Mouse (Mus musculus) brain, adult 2 months (tissue): ENCODE measurements around the gene Dnaic1.

Experiments
- DNase-seq: peaks from one replicate; pipeline ENCODE4 v3.0.0; 2011; ENCODE audit warnings: low read depth, low spot score

Gene Dnaic1

DNA sequence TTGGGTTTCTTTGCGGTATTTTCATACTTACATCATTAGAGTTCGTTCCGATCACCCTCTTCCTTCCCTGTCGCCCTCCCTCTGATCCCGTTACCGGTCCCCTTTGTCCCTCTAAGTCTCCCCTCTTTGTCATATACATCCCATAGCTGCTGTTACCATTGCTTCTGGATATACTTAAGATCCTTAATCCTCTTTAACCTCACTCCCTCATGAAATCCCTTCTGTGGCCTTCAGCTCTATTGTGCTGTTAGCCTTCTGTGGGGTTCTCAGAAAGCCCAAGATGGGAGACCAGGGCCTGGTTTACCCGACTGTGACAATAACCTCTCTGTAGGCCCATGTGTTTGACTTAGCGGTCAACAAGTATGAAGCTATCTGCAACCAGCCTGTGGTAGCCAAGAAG is 65.1 kb downstream of the Dnaic1 start:
- no peak for DNase-seq

DNA sequence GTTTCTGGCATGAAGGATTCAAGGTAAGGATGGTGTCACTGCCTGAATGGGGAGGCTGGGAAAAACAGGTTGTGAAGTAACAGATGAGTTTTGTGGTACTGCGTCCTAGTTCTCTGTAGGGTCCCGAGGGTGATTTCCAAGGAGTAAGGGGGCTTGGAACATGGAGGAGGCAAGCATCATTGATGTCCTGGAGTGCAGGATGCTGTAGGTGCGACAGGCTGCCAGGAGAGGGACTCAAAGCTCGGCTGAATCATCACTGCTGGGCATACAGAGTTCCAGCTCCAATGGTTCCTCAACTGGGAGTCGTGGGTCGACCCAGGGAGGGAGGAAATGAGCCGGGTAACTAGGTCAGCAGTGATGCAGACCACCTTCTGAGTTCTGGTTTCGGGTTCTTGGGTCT is 65.6 kb downstream of the Dnaic1 start:
- peak; percentile 20 for DNase-seq

DNA sequence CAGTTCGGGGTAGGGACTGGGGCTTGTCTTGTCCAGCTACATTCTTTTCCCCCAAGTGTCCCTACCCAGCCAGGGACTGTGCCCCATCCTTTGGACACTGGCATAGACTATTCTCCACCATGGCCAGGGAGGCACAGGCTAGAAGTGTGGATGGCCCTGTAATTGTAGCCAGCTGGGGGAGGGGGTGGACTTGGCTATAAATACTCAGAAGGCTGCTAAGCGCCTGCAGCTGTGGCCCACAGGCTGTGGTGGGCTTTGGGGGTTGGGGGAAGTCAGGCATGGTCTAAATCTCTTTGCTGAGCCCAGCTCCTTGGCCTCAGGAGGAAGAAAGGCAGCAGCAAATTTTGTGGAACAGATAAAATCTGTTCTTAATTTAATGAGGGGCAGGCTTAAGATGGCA is 66.3 kb downstream of the Dnaic1 start:
- DNase-seq, result peak; percentile 25

DNA sequence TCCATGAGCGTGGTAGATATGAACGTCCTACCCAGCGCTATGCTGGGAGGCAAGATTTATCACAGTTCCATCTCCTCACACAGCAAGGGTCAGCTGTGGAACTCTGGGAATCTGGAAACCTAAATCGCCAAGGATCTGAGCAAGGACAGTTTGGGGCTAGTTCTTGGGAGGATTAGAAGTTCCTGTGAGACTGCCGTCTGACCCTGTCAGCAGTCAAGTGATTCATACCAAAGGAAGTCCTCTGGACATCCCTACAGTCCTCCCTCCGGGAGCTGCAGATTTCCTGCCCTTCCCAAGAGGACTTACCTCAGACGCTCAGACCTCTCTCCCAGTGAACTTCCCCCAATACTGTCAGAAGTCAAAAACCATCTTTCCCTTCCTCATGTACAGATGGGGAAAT is 66.8 kb downstream of the Dnaic1 start:
- DNase-seq, result peak; percentile 16

DNA sequence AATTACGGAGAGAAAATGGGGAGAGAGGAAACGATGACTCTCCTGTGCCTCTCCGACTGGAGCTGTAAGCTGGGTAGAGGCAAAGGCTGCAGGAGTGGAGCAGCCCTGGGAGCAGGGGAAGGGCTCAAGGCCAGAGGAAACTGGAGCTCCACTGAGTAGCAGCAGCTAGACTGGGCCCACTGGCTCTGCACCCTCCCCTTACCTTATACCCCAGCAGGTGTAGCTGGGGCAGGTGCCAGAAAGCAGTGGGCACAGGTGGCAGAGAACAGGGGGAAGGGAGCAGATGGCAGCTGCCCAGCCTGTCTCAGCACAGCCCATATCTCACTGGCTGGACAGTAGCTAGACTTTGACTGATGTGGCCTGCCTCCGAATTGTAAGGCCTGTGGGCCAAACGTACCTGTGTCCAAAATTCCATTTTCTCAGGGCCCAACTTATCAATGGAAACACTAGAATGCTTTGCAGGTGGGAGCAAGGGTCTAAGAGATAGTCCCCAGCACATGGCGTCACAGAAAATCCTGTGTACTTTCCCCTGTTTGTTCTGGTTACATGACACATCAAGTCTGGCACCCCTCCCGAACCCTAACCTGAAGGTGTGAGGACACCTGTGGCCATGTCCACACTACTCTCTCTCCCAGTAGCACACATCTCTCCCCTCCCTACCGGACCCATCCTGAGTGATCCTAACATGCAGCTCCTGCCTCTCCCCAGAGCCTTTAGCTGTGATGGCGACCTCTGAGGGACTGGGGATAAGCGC is 67.5 kb downstream of the Dnaic1 start:
- DNase-seq, result peak; percentile 89

DNA sequence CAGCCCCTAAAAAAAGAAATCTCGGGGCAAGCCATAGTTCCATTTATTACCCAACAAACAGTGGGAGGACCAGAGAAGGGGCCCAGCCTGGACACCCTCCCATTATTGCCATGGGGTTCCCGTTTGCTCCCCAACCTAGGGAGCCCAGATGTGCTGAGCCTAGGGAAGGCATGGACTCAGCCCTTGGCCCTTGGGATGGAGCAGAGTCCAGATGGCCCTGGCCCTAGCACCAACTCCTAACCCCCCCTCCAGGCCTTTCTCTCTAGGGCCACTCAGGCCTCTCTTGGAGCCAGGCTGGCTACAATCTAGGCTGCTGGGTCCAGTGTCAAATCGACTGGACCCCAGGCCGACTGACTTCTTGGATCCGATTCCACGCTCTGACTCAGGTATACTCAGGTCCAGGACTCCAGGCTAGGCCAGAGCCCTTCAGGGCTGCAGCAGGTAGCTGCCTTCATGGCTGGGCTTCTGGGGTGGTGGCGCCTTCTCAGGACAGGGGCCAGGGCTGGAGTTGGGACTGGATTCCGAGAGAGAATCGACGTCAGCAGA is 68.7 kb downstream of the Dnaic1 start:
- DNase-seq, result no peak

DNA sequence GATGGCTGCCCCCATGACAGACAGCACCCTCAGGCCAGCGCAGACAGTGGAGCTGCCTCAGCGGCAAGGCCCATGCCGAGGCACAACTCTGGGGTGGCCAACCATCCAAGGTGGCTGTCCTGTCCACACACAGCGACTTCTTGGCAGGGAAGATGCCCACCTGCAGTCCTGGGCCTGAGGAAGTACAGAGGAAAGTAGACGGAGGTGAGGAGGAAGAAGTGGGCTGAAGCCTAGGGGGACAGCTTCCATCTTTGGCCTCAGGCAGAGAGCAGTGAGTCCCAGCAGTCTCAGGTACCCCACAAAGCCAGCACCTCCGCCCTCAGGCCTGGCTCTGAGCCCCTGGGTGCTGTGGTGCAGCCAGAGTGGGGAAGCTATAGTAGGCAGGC is 69.2 kb downstream of the Dnaic1 start:
- DNase-seq, result no peak

DNA sequence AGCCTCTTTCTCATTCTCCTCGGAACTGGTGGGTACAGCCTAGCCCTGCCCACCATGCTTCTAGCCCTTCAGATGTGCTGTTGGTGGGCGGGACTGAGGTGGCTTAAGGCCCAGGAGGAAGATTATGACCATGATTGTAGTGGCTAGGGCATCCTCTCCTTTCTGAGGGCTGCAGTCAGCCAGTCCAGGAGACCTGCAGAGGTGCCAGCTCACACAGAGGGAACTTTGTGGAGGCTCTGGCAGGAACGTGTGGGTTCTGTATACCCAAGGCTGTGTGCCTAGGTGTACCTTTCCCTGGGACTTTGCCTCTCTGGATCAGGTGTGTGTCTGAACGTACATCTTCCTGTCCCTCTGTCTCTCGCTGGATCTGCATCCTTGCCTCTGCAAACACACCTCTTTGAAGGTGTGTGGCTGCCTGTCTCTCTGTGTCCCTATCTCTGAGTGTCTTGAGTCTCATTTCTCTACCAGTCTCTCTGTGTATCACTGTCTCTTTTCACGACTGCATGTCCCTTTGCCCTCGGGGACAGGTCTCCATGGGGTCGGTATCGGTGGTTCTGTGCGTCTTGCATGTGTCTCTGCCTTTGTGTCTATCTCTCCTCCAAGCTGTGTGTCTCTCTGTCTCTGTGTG is 69.8 kb downstream of the Dnaic1 start:
- DNase-seq, result peak; percentile 57

DNA sequence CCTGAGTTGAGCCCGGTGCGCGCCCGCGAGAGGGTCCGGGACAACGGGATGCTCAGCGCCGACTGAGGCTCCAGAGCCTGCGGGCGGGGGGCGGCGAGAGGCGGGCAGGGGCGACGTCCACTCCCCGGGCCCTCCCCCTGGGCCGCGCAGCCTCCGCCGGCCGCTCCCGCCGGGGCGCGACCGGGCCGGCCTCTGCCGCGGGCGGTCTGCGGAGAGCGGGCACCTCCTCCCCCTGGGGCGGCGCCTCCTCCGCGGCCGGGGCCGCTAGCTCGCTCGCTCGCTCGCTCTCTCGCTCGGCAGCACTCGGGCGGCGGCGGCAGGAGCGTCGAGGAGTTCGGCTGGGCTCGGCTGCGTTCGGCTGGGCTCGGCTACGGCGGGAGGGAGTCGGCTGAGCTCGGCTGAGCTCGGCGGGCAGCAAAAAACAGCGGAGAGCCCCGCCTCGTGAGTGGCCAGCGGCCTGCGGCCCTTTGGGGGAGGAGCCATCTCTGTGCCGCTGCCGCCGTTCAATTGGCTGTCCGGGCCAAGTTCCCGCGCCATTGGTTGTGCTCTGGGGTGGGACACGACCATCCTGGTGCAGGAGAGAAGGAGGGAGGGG is 70.4 kb downstream of the Dnaic1 start, which contains the start of gene Enho:
Gene Enho (minus strand): TSS at position 412 of the 595 bp plus-strand sequence.
- DNase-seq, result peak; percentile 97

DNA sequence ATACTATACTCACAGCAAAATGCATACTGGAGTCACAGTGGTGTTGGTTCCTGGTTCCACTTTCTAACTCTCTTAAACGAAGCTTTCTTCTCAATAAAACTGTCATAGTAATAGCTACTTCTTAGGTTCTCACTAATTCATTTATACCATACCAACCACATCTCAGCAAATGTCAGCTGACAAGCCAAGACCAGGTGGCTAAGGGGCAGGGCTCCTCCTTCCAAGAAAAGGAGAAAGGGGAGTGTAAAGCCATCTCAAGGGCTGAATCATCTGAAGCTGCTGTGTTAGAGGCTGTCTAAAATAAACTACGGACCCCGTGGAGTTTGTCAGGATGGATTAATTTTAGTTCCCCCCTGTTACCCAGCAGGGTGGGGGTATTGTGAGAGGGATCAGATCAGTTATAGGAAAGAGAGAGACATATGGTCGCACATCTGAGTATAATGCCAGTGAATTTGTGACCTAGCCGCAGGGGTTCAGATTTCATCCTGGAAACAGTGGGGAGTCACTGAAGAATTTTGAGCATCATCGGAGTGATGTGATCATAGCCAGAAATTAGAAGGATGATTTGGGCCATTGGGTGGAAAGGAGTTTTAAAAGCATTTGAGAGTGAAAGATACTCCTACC is 71.7 kb downstream of the Dnaic1 start:
- peak; percentile 28 for DNase-seq

DNA sequence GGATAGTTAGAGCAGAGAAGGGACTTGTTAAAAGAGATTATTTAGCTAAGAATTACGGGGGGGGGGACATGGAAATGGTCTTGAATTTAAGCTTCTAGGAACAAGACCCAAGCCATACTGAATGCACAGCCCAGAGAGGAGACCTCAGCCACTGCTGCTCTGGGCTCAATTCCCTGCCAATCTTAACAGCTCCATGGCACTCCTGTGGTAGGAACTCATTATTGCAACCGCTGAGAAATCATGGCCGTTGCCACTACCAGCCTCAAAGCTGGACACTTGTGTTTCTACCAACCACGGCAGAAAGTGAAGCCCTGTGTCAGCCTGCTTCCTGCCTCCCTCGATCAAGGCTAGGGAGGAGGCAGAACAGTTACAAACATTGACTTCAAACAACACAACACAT is 75.9 kb downstream of the Dnaic1 start:
- peak; percentile 62 for DNase-seq

DNA sequence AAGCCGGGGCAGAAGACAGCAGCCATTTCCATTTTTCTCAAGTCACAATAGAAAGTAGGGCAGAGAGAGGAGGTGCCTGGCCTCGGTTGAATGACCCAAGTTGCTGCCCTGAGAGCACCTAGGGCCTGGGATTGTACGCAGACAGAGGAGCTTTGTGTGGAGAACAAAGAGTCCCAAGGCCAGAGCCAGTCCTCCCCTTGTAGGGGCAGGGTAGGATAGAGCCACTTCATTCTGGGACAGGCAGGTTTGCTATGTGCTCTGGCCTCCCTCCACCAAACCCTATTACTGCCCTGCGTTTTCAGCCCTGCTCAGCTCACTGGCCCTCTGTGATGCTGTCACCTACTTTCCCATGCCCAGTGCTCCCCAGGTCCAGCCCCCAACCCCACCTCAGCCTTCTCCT is 78.6 kb downstream of the Dnaic1 start:
- DNase-seq, result no peak

DNA sequence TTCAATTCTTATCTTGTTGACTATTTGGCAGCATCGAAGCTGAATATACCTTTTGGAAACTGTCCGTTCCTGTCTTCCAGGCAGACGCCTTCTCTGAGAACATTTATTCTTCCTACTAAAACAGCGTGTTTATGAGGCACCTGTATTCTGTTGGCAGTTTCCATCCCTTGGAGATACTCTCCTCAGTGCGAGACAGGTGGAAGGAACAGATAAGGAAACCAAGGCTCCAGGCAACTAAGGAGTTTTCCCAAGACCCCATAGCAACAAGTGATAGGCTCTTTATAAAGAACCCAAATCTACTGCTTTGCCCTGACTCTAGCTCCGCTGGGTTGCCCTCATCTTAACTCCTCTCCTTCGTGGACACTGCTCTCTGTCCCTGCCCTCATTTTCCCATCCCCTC is 79.1 kb downstream of the Dnaic1 start:
- no peak for DNase-seq

DNA sequence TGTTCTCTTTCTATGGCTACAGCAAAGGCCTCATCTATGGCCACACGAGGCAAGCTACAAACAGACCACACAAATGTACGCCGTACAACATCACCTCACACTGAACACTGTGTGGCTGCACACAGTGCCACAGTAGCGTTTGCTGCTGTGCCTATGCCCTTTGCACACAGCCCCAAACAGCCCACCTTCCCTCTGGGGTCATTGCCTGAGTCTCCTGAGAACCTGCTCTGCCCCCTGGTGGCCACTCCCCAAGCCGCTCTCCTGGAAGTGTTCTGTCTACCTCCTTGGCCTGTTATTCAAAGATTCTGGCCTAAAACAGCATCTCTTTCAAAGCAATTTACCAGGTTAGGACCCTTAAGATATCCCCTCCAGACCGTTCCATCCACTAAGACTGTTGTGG is 83.7 kb downstream of the Dnaic1 start:
- peak; percentile 87 for DNase-seq

DNA sequence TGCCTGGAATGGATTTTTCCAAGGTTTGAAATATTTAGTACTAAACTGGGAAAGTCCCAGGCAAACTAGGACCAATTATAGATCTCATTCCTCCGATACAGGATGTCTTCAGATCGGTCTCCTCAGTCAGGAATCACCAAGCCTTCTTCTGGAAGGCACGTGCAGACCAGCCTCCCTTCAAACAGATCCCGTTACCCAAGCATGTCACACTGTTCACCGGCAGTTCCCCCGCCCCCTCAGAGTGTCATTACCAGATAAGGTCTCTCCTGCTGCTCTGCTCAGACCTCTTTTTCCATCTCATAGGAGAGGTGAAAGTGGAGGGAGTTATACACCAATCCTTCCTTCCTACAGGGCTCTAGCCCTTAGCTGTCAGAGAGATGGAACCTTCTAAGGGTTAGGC is 84.2 kb downstream of the Dnaic1 start:
- no peak for DNase-seq

DNA sequence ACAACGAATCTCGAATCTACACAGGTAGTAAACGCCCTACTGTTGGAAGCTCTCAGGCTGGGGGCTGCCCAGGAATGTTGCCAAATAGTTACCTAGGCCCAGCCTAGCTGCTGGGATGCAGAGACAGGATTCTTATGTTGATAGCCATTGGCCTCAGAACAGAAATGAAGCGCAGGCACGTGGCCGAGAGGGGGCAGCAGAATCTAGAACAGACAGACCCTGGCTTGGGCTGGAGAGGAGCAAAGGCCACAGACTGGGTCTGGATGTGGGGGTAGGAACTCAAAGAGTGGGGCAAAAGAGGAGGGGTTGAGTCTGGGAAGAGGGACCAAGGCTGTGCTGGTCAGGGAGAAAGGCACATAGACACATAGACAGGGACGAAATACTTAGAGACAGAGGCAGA is 84.6 kb downstream of the Dnaic1 start:
- peak; percentile 76 for DNase-seq

DNA sequence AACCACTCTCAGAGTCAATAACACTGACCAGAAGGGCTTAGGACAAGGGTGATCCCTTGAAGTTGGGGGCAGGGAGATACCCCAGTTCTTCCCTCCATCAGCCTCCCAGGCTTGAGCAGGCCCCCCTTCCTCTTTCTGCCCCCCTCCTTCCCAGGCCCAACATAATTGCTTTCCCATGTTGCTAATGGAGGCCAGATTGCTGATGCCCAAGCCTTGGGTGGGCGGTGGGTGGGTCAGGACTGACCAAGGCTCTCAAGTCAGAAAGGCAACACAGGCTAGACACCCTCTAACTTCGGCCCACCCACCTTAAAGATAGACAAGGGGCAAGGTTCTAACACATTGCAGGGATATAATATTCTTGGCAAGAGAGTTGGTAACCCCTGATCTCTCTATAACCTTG is 86.0 kb downstream of the Dnaic1 start:
- no peak for DNase-seq

DNA sequence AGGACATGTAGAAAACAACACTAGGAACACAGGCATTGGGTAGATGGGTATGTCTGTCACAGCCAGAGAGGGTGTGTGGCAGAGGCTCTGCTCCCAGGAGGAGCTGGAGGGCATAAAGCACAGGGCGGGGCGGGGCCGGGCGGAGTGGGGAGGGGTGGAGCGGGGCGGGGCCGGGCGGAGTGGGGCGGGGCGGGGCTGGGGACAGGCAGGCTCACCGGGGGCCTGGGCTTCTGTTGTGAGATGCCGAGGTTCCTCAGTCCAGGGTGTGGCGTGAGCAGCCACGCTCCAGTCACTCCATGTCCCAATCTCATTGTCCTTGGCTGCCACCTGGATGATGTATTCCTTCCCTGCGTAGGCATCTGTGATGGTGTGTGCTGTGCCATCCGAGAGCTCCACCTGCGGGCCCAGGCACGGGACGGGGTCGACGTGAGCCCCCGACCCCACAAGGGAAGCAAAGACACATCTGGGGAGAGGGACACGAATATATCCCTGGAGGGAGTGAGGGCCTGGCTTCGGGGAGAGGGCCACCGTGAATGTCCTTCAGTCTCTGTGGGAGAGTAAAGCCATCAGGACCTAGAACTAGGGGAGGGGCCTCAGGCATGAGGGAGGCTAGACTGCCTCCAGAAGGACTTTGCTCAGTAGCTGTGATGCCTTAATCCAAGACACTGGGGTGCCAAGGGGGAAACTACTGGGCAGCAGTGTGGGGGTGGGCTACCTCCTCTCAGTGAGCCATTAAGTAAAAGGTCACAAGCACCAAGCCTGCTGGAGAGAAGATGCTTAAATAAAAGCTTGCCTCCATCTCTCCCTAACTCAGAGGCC is 89.2 kb downstream of the Dnaic1 start:
- DNase-seq, result no peak

DNA sequence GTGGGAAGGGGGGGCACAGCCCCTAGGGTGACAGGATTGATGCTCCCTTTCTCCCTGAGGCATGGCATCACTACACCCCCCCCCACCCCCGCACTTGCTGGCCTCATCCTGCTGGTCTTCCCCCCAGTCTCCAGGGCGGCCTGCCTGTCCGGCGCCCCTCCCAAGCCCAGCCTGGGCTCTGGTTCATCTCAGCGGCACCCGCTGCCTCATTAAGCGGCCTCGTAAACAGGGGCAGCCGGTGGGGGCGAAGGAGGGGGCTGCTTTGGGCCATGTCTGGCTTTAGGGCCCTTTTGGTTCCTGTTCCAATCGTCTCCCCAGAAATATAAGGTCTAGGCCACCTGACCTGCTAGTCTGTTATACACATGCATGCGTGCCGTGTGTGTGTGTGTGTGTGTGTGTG is 90.0 kb downstream of the Dnaic1 start:
- DNase-seq, result no peak

DNA sequence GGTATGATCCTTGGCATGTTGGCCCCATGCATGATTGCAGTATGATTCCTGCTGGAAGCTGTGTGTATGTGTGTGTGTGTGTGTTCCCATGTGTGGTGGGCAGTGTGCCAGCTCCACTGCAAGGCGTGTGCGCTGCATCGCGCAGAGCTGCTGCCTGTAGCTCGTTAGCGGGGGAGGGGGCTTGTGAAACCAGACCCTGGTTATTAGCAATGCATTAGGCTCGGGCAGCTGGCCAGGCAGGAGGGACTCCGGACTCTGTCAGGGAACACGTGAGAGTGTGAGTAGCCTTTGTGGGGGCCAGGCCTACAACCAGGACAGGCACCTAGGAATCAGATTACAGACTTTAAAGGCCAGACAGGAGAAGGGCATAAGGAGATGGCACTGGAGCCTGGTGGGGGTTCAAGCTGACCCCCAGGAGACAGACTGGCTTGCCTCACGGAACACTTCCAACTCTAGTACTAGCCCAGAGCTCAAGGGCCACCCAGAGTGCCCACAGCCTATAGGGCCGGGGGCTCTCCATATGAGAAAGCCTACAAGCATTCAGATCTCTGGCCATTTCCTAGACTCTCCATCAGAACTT is 91.4 kb downstream of the Dnaic1 start:
- DNase-seq, result no peak

DNA sequence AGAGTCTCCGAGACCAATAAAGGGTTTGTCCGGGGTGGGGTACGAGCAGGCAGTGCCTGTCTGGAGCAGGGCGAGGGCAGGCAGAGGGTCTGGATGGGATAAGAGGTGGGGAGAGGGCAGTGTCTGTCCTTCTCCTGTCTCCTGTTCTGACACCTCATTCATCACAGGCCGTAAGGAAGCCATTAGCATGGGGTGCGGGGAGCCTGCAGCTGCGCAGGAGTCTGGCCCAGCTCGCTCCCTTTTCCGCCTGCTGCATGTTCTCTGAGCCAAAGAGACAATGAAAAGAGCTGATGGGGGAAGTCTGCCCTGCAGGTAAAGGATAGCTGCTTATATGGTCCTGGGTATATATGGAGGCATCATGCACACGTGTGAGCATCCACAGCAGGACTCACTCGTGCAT is 93.1 kb downstream of the Dnaic1 start:
- DNase-seq, result no peak
